Mouse (Mus musculus) midbrain, postnatal 0 days (tissue): ENCODE measurements around the gene 9130204L05Rik. TPM values are rescaled to one million over a fixed set of nuclear protein-coding genes. Genes with fewer than 3 reads are reported as not detected.

Source experiments
- ATAC-seq: fragments of 200-750 bp; cut with Nextera tagmentation; 2 replicates; pipeline ENCODE4 v1.8.0; 2017; ENCODE audit warnings: moderate number of reproducible peaks, mild to moderate bottlenecking, moderate TSS enrichment, moderate library complexity; ENCODE audit not compliant: low FRiP score
- DNase-seq: peaks from one replicate; pipeline ENCODE4 v3.0.0-alpha.2; 2015; ENCODE audit warnings: low spot score
- H3K27ac ChIP-seq: fragments of 300-500 bp; sonication (generic); 2 replicates; pipeline ENCODE4 v1.5.1; 2014; ENCODE audit warnings: low read depth, mild to moderate bottlenecking, low read length, mixed read lengths
- H3K27me3 ChIP-seq: fragments of 300-500 bp; sonication (generic); 2 replicates; pipeline ENCODE4 v1.6.1; 2014; ENCODE audit warnings: low read length, control low read depth, mixed read lengths; ENCODE audit not compliant: insufficient read depth
- H3K36me3 ChIP-seq: fragments of 300-500 bp; sonication (generic); 2 replicates; pipeline ENCODE4 v1.6.1; 2014; ENCODE audit warnings: low read length, control low read depth, mixed read lengths; ENCODE audit not compliant: insufficient read depth
- H3K4me1 ChIP-seq: fragments of 300-500 bp; sonication (generic); 2 replicates; pipeline ENCODE4 v1.6.1; 2014; ENCODE audit warnings: mild to moderate bottlenecking, control low read depth, antibody characterized with exemption, low read length, mixed read lengths; ENCODE audit not compliant: insufficient read depth
- H3K4me2 ChIP-seq: fragments of 300-500 bp; sonication (generic); 2 replicates; pipeline ENCODE4 v1.6.1; 2014; ENCODE audit warnings: low read depth, mild to moderate bottlenecking, low read length, mixed read lengths; ENCODE audit not compliant: poor library complexity, severe bottlenecking
- H3K4me3 ChIP-seq: fragments of 300-500 bp; sonication (generic); 2 replicates; pipeline ENCODE4 v1.5.1; 2014; ENCODE audit warnings: low read depth, mild to moderate bottlenecking, low read length, moderate library complexity
- H3K9ac ChIP-seq: fragments of 300-500 bp; sonication (generic); replicated peaks from 2 replicates; pipeline ENCODE4 v1.6.1; 2014; ENCODE audit warnings: mild to moderate bottlenecking, low read length, moderate library complexity, mixed read lengths; ENCODE audit not compliant: poor library complexity, severe bottlenecking
- H3K9me3 ChIP-seq: fragments of 300-500 bp; sonication (generic); 2 replicates; pipeline ENCODE4 v1.6.1; 2016; ENCODE audit warnings: low read length, control low read depth
- CTCF ChIP-seq: IDR thresholded peaks from 2 replicates; pipeline ENCODE4 v1.5.1; 2016; ENCODE audit warnings: antibody characterized with exemption, mild to moderate bottlenecking
- WGBS: fragments of 180-500 bp; shearing (Covaris S2); extraction: QIAGEN DNeasy Blood & Tissue Kit; methylation state at CpG from one replicate; pipeline ENCODE4 v1.1.7; 2014; 5-methylcytosine and 5-hydroxymethylcytosine counted together
- polyA plus RNA-seq: library from polyadenylated mRNA; unstranded; fragments of >200 nt; fragmentation: Nextera tagmentation; extraction: Ambion mirVana; gene quantifications from 2 replicates; pipeline ENCODE4 v1.2.1, GENCODE M21; 2015
- total RNA-seq: library from RNA; depleted of rRNA; stranded (reverse); fragments of >200 nt; gene quantifications from 2 replicates; pipeline ENCODE4 v1.2.3, GENCODE M21; 2014; rRNA removed

9130204L05Rik gene
- total RNA-seq (not detected in 2 replicates), polyA plus RNA-seq (not detected in 2 replicates)

GRCm38 (mm10) chr3:91090703-91091102 is at the start of gene 9130204L05Rik:
Gene 9130204L05Rik, minus strand, starts transcription at chr3:91090803.
- TF ChIP-seq CTCF, result no peak
- H3K9ac ChIP-seq, result no peak within 1 kb of the TSS
- H3K4me1 ChIP-seq, result no peaks in the 10 kb centered on the region
- ATAC-seq (no peak), DNase-seq (no peak)
- 63% methylated on average over 2 of the region's 2 CpGs for WGBS
- H3K4me2 ChIP-seq, result no peak within 1 kb of the TSS
- no peak within 1 kb of the TSS for H3K4me3 ChIP-seq
- no peaks in the 10 kb centered on the region for H3K27me3 ChIP-seq
- H3K36me3 ChIP-seq, result no peaks in the 10 kb centered on the region
- H3K27ac ChIP-seq, result no peak within 1 kb of the TSS
- H3K9me3 ChIP-seq, result 0 out of 2 replicates have a peak, but pooled peaks cover 10% of the 10 kb centered on the region

GRCm38 (mm10) chr3:91108696-91109095 is 18.1 kb upstream of the 9130204L05Rik start:
- Histone ChIP-seq H3K9me3 (peaks cover 13% of the 10 kb centered on the region; the same call in 1 of the 2 replicates), H3K4me2 (no peak overlapping the region), H3K27ac (no peak overlapping the region), H3K36me3 (no peaks in the 10 kb centered on the region), H3K4me3 (no peak overlapping the region), H3K4me1 (no peaks in the 10 kb centered on the region), H3K9ac (no peak overlapping the region), H3K27me3 (no peaks in the 10 kb centered on the region)
- TF ChIP-seq CTCF, result no peak
- ATAC-seq (no peak), DNase-seq (no peak)

GRCm38 (mm10) chr3:91059211-91059610 is 31.4 kb downstream of the 9130204L05Rik start:
- Histone ChIP-seq H3K9ac (no peak overlapping the region), H3K27ac (no peak overlapping the region), H3K4me1 (no peaks in the 10 kb centered on the region), H3K4me2 (no peak overlapping the region), H3K27me3 (no peaks in the 10 kb centered on the region), H3K36me3 (no peaks in the 10 kb centered on the region), H3K4me3 (no peak overlapping the region), H3K9me3 (peaks cover 6% of the 10 kb centered on the region; the same call in 1 of the 2 replicates)
- TF ChIP-seq CTCF, result no peak
- 6% methylated on average over 1 of the region's 1 CpGs for WGBS
- DNase-seq, result no peak
- no peak for ATAC-seq

- H3K4me1 ChIP-seq, result no peaks in the 10 kb centered on the region
- WGBS, result 14% methylated on average over 1 of the region's 1 CpGs
- peaks cover 8% of the 10 kb centered on the region; the same call in 1 of the 2 replicates for H3K9me3 ChIP-seq
These were observed 37.9 kb downstream of the 9130204L05Rik start for GRCm38 (mm10) chr3:91052654-91053053.

More at GRCm38 (mm10) chr3:91052654-91053053, 37.9 kb downstream of the 9130204L05Rik start:
- DNase-seq (no peak), ATAC-seq (no peak)
- no peak for TF ChIP-seq CTCF
- H3K27me3 ChIP-seq, result no peaks in the 10 kb centered on the region
- H3K4me2 ChIP-seq, result no peak overlapping the region
- H3K9ac ChIP-seq, result no peak overlapping the region
- no peak overlapping the region for H3K4me3 ChIP-seq
- no peak overlapping the region for H3K27ac ChIP-seq
- no peaks in the 10 kb centered on the region for H3K36me3 ChIP-seq
